Mouse (Mus musculus) right cerebral cortex, postnatal 10 days (tissue): ENCODE measurements around the gene Uqcr11.
A peak's percentile ranks its signal among the peaks of the same experiment; 100 is the strongest.

ENCODE experiments used
- DNase-seq, 2 experiments: peaks; one replicate each; pipeline ENCODE4 v3.0.0; 2021; ENCODE audit warnings: low spot score in 2 of 2

Uqcr11 gene

GRCm38 (mm10) chr10:80399191-80399972 is 7.2 kb downstream of the Uqcr11 start, which contains the start of gene Mbd3:
TSS of gene Mbd3 (minus strand) at chr10:80399550.
- peak; percentile 100 for DNase-seq

GRCm38 (mm10) chr10:80398719-80399190 is 7.9 kb downstream of the Uqcr11 start:
- DNase-seq: peak; percentile 99

- DNase-seq: no peak
Observed at GRCm38 (mm10) chr10:80398174-80398535, 8.5 kb downstream of the Uqcr11 start.

- no peak for DNase-seq
Observed at GRCm38 (mm10) chr10:80397524-80398173, 9.0 kb downstream of the Uqcr11 start.

- DNase-seq: no peak
Observed at GRCm38 (mm10) chr10:80396822-80397523, 9.7 kb downstream of the Uqcr11 start.

GRCm38 (mm10) chr10:80395025-80395627 is 11.5 kb downstream of the Uqcr11 start:
- DNase-seq: no peak

GRCm38 (mm10) chr10:80392687-80393086 is 13.9 kb downstream of the Uqcr11 start:
- no peak for DNase-seq

- DNase-seq: no peak
Observed at GRCm38 (mm10) chr10:80390697-80391096, 15.9 kb downstream of the Uqcr11 start.

GRCm38 (mm10) chr10:80389185-80389708 is 17.4 kb downstream of the Uqcr11 start:
- DNase-seq: no peak

- no peak for DNase-seq
Observed at GRCm38 (mm10) chr10:80388731-80389130, 17.9 kb downstream of the Uqcr11 start.

- peak; percentile 92 to 95 for DNase-seq
Observed at GRCm38 (mm10) chr10:80387522-80387959, 19.1 kb downstream of the Uqcr11 start, which contains the start of gene Mex3d. TSS of gene Mex3d (minus strand) at chr10:80387659.

- no peak for DNase-seq
Observed at GRCm38 (mm10) chr10:80386735-80387471, 19.7 kb downstream of the Uqcr11 start.

- DNase-seq: peak; percentile 72 to 84
Observed at GRCm38 (mm10) chr10:80385811-80386734, 20.6 kb downstream of the Uqcr11 start.

- no peak for DNase-seq
Observed at GRCm38 (mm10) chr10:80385310-80385709, 21.3 kb downstream of the Uqcr11 start.

- no peak for DNase-seq
Observed at GRCm38 (mm10) chr10:80384709-80385108, 21.9 kb downstream of the Uqcr11 start.

- no peak for DNase-seq
Observed at GRCm38 (mm10) chr10:80384115-80384639, 22.5 kb downstream of the Uqcr11 start.

GRCm38 (mm10) chr10:80383431-80383830 is 23.2 kb downstream of the Uqcr11 start:
- DNase-seq: no peak

GRCm38 (mm10) chr10:80382641-80383365 is 23.8 kb downstream of the Uqcr11 start:
- DNase-seq: no peak

- no peak for DNase-seq
Observed at GRCm38 (mm10) chr10:80377716-80378115, 28.9 kb downstream of the Uqcr11 start.
